Mouse (Mus musculus) heart, adult 2 months (tissue): ENCODE data around the gene Ccdc97. TPM values are rescaled to one million over a fixed set of nuclear protein-coding genes. Genes with fewer than 3 reads are reported as not detected.
A peak's percentile ranks its signal among the peaks of the same experiment; 100 is the strongest.

ENCODE experiments used
- DNase-seq, 2 experiments: peaks; one replicate each; pipeline ENCODE4 v3.0.0; 2021
- H3K27ac ChIP-seq: fragments of 200-600 bp; 2 replicates; pipeline ENCODE4 v1.8.1; 2022
- H3K27me3 ChIP-seq: fragments of 200-500 bp; 2 replicates; pipeline ENCODE4 v1.6.1; 2012; ENCODE audit warnings: mild to moderate bottlenecking, low read length, inconsistent platforms, mixed read lengths; ENCODE audit not compliant: control insufficient read depth, insufficient read depth
- H3K36me3 ChIP-seq: fragments of 200-500 bp; 2 replicates; pipeline ENCODE4 v1.6.1; 2012; ENCODE audit warnings: low read length, inconsistent platforms; ENCODE audit not compliant: control insufficient read depth, insufficient read depth
- H3K4me1 ChIP-seq: fragments of 200-500 bp; 2 replicates; pipeline ENCODE4 v1.6.1; 2011; ENCODE audit warnings: low read length; ENCODE audit not compliant: control insufficient read depth, insufficient read depth
- H3K4me3 ChIP-seq: fragments of 200-600 bp; 2 replicates; pipeline ENCODE4 v1.8.1; 2022
- H3K79me2 ChIP-seq: fragments of 200-500 bp; replicated peaks from 2 replicates; pipeline ENCODE4 v1.6.1; 2012; ENCODE audit warnings: mild to moderate bottlenecking, inconsistent platforms, low read length, moderate library complexity, mixed read lengths; ENCODE audit not compliant: control insufficient read depth, insufficient read depth
- H3K9ac ChIP-seq: fragments of 200-500 bp; 2 replicates; pipeline ENCODE4 v1.6.1; 2012; ENCODE audit warnings: low read depth, mild to moderate bottlenecking, control low read depth, inconsistent platforms, low read length, mixed read lengths
- CTCF ChIP-seq: fragments of 200-600 bp; IDR thresholded peaks from 2 replicates; pipeline ENCODE4 v1.8.1; 2022; ENCODE audit warnings: antibody characterized with exemption, mild to moderate bottlenecking, moderate library complexity
- EP300 ChIP-seq: fragments of 200-500 bp; IDR thresholded peaks from 2 replicates; pipeline ENCODE4 v1.6.1; 2011; ENCODE audit warnings: low read depth, low read length, control low read depth; ENCODE audit not compliant: insufficient read depth
- POLR2A ChIP-seq: fragments of 200-500 bp; IDR thresholded peaks from 2 replicates; pipeline ENCODE4 v1.6.1; 2011; ENCODE audit warnings: mild to moderate bottlenecking, low read depth, low read length, control low read depth; ENCODE audit not compliant: insufficient read depth
- WGBS: fragments of 180-500 bp; shearing (Covaris S2); methylation state at CpG from one replicate; pipeline ENCODE4 v1.1.7; 2018; 5-methylcytosine and 5-hydroxymethylcytosine counted together
- intact Hi-C: fragments of 180-260 bp; cut with DNase I; formaldehyde crosslinking; loops from one replicate; pipeline ENCODE4 v1.15.1; 2025
- polyA plus RNA-seq: library from polyadenylated mRNA; depleted of rRNA; stranded (reverse); fragments of >200 nt; gene quantifications from 2 replicates; pipeline ENCODE4 v1.2.3, GENCODE M21; 2012
- total RNA-seq, 2 experiments: library from RNA; stranded (reverse); gene quantifications; 2 replicates each; pipeline ENCODE4 v1.2.3; 2021

Gene Ccdc97
- total and polyA plus RNA-seq, 3 experiments, result 51.8 to 62.9 (median 59.3) TPM

DNA sequence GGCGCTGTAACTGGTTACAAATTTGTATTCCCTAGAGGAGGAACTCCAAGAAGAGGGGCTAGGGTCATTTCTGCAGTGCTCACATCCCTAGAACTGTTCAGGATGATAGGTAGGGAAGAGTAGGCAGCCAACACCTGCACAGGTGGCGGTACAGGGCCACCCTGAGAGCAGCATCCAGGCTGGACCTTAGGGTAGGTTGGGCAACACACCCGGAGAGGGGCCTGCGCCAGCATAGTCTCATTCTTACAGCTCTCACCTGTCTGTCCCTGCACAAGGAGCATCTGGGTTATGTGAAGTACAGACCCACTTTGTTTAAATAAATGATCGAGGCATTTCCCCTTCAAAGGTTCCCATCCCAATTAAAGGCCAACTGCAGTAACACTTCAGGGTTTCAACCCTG, 1.9 kb upstream of the Ccdc97 start:
- no peak for TF ChIP-seq POLR2A
- no peak for TF ChIP-seq CTCF
- TF ChIP-seq EP300, result no peak
- Histone ChIP-seq H3K9ac (no peak overlapping the region), H3K27ac (no peak overlapping the region), H3K36me3 (no peaks in the 10 kb centered on the region; the same call in 1 of the 2 replicates), H3K4me3 (no peak overlapping the region), H3K79me2 (no peaks in the 10 kb centered on the region), H3K27me3 (no peaks in the 10 kb centered on the region), H3K4me1 (peaks cover 6% of the 10 kb centered on the region)
- DNase-seq, result no peak
- intact Hi-C loops, result loop anchor here (1.0 to 2.0 kb wide), 3 partner anchors 32 to 85 kb away; partner anchors contain the start of gene Tgfb1
- WGBS, result 78% methylated on average over 5 of the region's 5 CpGs

DNA sequence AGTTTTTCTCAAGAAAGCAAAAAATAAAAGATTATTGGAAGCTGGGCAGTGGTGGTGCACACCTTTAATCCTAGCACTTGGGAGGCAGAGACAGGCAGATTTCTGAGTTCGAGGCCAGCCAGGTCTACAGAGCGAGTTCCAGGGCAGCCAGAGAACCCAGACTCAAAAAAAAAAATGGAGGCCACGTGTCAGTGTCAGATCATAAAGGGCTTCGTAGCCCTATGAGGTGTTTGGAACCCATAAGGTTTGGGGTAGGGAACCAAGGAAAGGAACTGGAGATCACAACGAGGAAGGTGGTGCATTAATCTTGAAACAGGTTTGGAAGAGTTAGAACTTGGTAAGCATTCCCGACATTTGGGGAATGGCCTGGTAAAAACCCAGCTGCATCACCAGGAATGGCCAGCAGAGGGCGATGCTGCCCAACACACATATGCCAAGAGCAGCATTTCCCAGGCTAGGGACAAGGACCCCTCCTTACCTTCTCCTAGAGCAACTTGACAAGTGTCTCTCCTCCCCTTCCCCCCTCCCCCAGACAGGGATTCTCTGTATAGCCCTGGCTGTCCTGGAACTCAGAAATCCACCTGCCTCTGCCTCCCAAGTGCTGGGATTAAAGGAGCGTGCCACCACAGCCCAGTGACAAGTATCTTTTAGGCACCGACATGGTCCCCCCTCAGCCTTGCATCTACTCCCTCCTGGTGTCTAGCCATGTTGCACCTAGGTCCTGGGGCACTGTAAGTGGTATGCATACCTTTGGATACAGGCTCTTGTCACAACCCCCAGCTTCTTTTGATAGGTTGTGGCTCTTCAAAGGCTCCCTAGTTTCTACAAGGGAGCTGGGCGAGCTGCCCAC, 1.1 kb upstream of the Ccdc97 start:
- Histone ChIP-seq H3K9ac (no peak overlapping the region), H3K4me1 (peaks cover 6% of the 10 kb centered on the region), H3K4me3 (no peak overlapping the region), H3K27me3 (no peaks in the 10 kb centered on the region), H3K27ac (peak overlapping the region; percentile 97; the same call in 1 of the 2 replicates), H3K36me3 (no peaks in the 10 kb centered on the region; the same call in 1 of the 2 replicates), H3K79me2 (no peaks in the 10 kb centered on the region)
- intact Hi-C loops, result loop anchor here (1.0 to 2.0 kb wide), 4 partner anchors 33 to 85 kb away; partner anchors contain the start of genes Bckdha, Exosc5 and Tgfb1
- 52% methylated on average over 10 of the region's 10 CpGs for WGBS
- TF ChIP-seq EP300 (peak; percentile 90), CTCF (no peak; the same call in none of the 2 replicates), POLR2A (no peak)
- peak; percentile 70 to 90 for DNase-seq

DNA sequence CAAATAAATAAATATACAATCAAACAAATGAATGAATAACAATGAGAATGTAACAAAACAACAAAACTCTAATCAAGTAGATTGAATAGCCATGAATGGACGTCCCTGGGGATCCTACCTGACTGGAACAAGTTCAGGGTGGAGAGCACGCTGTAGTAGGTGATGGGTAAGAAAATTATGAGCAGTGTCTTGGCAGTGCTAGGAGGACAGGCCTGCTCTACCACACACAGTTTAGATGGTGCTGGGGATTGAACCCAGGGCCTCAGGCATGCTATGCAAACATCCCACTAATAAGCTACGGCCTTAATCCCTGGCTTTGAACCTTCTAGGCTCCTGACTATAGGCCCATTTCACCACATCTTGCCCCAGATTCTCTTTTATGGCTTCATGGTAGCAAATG, 1.4 kb downstream of the Ccdc97 start:
- 80% methylated on average over 3 of the region's 3 CpGs for WGBS

DNA sequence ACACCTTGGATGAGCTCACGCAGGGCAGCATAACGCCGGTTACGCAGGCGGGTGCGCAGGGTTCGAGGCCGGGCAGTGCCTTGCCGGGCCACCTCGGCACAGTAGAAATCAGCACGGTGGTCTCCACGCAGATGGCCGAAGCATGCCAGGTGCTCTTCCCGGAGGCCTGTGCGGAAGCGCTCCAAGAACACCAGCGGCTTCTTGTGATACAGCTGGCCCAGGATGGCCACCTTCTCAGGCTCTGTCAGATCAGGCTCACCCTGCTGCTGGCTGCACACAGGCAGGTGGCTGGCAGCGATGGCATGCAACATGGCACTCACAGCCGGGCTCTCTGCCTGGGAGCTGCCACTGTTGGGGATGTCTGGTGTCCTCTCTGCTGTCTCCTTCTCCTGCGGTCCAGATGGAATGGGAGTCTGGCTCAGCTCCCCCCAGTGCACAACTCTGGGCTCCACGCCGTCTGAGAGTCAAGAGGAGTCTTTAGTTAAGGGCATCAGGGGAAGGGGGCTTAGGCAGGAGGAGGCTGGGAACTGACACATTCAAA, 3.1 kb downstream of the Ccdc97 start:
- no peaks in the 10 kb centered on the region; the same call in 1 of the 2 replicates for H3K36me3 ChIP-seq
- H3K27me3 ChIP-seq, result no peaks in the 10 kb centered on the region
- intact Hi-C loops, result no loop called here
- no peak overlapping the region for H3K4me3 ChIP-seq
- H3K79me2 ChIP-seq, result no peaks in the 10 kb centered on the region
- WGBS, result 96% methylated on average over 22 of the region's 22 CpGs
- H3K4me1 ChIP-seq, result peaks cover 12% of the 10 kb centered on the region
- no peak for TF ChIP-seq EP300
- TF ChIP-seq CTCF, result no peak
- no peak for TF ChIP-seq POLR2A
- no peak overlapping the region for H3K9ac ChIP-seq
- DNase-seq, result no peak
- H3K27ac ChIP-seq, result no peak overlapping the region

More for the DNA sequence above, 1.4 kb downstream of the Ccdc97 start:
- peaks cover 6% of the 10 kb centered on the region for H3K4me1 ChIP-seq
- H3K9ac ChIP-seq, result no peak overlapping the region
- no peak for TF ChIP-seq POLR2A
- TF ChIP-seq CTCF, result no peak
- no peak for TF ChIP-seq EP300
- no peak overlapping the region; the same call in 1 of the 2 replicates for H3K27ac ChIP-seq
- no peaks in the 10 kb centered on the region for H3K27me3 ChIP-seq
- no peaks in the 10 kb centered on the region for H3K79me2 ChIP-seq
- no peak for DNase-seq
- H3K36me3 ChIP-seq, result no peaks in the 10 kb centered on the region; the same call in 1 of the 2 replicates
- H3K4me3 ChIP-seq, result no peak overlapping the region; the same call in 1 of the 2 replicates
- intact Hi-C loops, result no loop called here

DNA sequence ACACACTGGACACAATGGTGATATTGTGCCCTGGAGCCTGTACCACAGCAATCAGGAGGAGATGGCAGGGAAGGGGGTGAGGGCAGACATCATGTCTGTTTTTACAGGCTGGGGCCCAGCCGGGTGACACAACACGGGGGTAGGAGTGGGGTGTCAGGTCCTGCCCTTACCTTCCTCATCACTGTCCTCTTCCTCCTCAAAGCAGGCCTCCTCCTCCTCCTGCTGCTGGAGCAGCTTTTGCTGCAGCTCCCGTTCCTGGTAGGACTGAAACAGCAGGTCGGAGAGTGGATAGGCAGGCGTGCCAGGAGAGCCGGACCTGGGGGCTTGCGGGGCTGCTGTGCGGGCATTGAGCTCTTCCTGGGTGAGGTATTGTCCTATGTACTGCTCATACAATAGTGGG, 4.3 kb downstream of the Ccdc97 start:
- WGBS, result 86% methylated on average over 8 of the region's 8 CpGs
- Histone ChIP-seq H3K4me1 (peaks cover 19% of the 10 kb centered on the region), H3K4me3 (no peak overlapping the region), H3K27ac (no peak overlapping the region), H3K9ac (no peak overlapping the region), H3K79me2 (no peaks in the 10 kb centered on the region), H3K27me3 (no peaks in the 10 kb centered on the region), H3K36me3 (no peaks in the 10 kb centered on the region; the same call in 1 of the 2 replicates)
- no peak for DNase-seq
- no peak for TF ChIP-seq CTCF
- no peak for TF ChIP-seq EP300
- no peak for TF ChIP-seq POLR2A
- intact Hi-C loops, result no loop called here
